Mouse (Mus musculus): ENCODE measurements at regions not wholly inside any gene's neighbourhood (a gene's known extent, or its start where the extent isn't known, plus 50 kb on each side); places are given as distances from the start of the nearest gene placed in this dataset.

DNA sequence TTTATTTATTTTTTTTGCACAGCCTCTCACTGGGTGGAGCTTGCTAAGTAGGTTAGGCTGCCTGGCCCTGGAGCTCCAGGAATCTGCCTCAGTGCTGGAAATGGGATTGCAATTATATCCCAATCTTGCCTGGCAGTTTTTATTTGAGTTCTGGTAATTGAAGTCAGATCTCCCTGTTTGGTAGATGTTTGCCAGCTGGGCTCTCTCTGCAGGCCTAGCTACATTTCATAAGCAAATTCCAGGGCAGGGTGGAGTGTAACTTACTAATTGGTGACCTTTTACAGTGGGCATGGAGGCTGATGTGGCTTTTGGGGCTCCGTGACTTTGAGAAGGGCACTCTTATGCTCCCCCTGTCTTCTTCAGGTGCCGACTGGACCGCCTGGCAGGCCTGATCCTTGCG lies 252.6 kb upstream of the Stt3b start:
- H3K9ac ChIP-seq = no peak overlapping the region
- H3K4me2 ChIP-seq (ENCODE audit: low read depth) = no peak overlapping the region
- H3K27me3 ChIP-seq (ENCODE audit: insufficient read depth, low read length) = no peaks in the 10 kb centered on the region
- H3K36me3 ChIP-seq (ENCODE audit: insufficient read depth) = no peaks in the 10 kb centered on the region
- H3K4me1 ChIP-seq (ENCODE audit: insufficient read depth) = no peaks in the 10 kb centered on the region
- 49% methylated on average over 4 of the region's 4 CpGs for WGBS
- DNase-seq (no peak), ATAC-seq (no peak)
- no peak overlapping the region for H3K4me3 ChIP-seq (ENCODE audit: low read depth, low read length)
- H3K27ac ChIP-seq (ENCODE audit: low read depth, low read length) = no peak overlapping the region
- TF ChIP-seq CTCF (IDR thresholded peaks at IDR 0.05; ENCODE audit: low read depth) = no peak
- no peaks in the 10 kb centered on the region for H3K9me3 ChIP-seq (ENCODE audit: low read length)

DNA sequence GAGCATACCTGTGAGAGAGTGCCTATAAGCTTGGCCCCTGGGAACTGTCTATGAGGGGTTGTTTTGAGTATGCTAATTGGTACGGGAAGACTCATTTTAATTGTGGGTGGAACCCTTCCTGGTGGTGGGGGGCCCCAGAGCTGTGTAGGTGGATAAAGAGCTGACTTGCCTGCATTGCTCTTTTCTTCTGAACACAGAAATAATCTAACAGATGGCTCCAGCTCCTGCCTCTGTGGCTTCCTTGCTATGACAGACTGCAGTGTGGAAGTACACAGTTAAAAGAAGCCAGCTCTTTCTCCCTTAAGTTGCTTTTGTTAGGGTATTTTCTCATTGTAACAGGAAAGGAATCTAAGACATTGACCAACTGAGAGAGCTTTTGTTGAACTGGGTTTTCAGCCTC lies 254.1 kb upstream of the Stt3b start:
- DNase-seq = no peak
- WGBS = 26% methylated on average over 1 of the region's 1 CpGs
- no peak for ATAC-seq

GRCm38 (mm10) chr9:115568693-115569334 lies 258.6 kb upstream of the Stt3b start:
- 80% methylated on average over 7 of the region's 7 CpGs for WGBS
- H3K4me2 ChIP-seq (ENCODE audit: low read depth) = no peak overlapping the region
- no peaks in the 10 kb centered on the region for H3K36me3 ChIP-seq (ENCODE audit: insufficient read depth)
- no peak overlapping the region for H3K4me3 ChIP-seq (ENCODE audit: low read depth, low read length)
- H3K9ac ChIP-seq = no peak overlapping the region
- H3K27me3 ChIP-seq (ENCODE audit: insufficient read depth, low read length) = no peaks in the 10 kb centered on the region
- DNase-seq (peak; percentile 30), ATAC-seq (no peak; the same call in 1 of the 2 replicates)
- no peak overlapping the region for H3K27ac ChIP-seq (ENCODE audit: low read depth, low read length)
- H3K4me1 ChIP-seq (ENCODE audit: insufficient read depth) = no peaks in the 10 kb centered on the region
- H3K9me3 ChIP-seq (ENCODE audit: low read length) = no peaks in the 10 kb centered on the region
- no peak for TF ChIP-seq CTCF (IDR thresholded peaks at IDR 0.05; ENCODE audit: low read depth)

More for the DNA sequence above, 254.1 kb upstream of the Stt3b start:
- no peak overlapping the region for H3K9ac ChIP-seq
- H3K4me1 ChIP-seq (ENCODE audit: insufficient read depth) = no peaks in the 10 kb centered on the region
- no peaks in the 10 kb centered on the region for H3K9me3 ChIP-seq (ENCODE audit: low read length)
- no peaks in the 10 kb centered on the region for H3K36me3 ChIP-seq (ENCODE audit: insufficient read depth)
- H3K4me2 ChIP-seq (ENCODE audit: low read depth) = no peak overlapping the region
- no peaks in the 10 kb centered on the region for H3K27me3 ChIP-seq (ENCODE audit: insufficient read depth, low read length)
- H3K4me3 ChIP-seq (ENCODE audit: low read depth, low read length) = no peak overlapping the region
- no peak for TF ChIP-seq CTCF (IDR thresholded peaks at IDR 0.05; ENCODE audit: low read depth)
- H3K27ac ChIP-seq (ENCODE audit: low read depth, low read length) = no peak overlapping the region

DNA sequence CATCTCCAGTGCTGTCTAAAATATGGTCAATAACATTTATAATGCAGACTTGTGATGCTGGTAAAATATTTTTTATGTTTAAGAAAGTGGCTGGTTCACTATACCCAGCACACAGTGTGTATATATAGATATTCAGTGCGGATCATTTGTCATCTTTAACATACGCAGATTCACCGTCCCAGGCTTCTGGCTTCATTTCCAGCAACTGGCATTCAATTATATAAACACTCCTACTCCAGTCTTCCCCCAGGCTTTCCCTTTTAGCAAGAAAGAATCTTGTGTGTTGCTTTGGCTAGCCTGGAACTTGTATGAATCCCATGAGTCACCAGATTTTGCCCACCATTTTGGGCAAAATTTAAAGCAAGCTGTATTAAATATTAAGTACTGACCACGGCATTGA lies 260.8 kb upstream of the Stt3b start:
- no peak overlapping the region for H3K4me3 ChIP-seq (ENCODE audit: low read depth, low read length)
- no peak overlapping the region for H3K4me2 ChIP-seq (ENCODE audit: low read depth)
- H3K27me3 ChIP-seq (ENCODE audit: insufficient read depth, low read length) = no peaks in the 10 kb centered on the region
- no peaks in the 10 kb centered on the region for H3K36me3 ChIP-seq (ENCODE audit: insufficient read depth)
- H3K9ac ChIP-seq = no peak overlapping the region
- no peak overlapping the region for H3K27ac ChIP-seq (ENCODE audit: low read depth, low read length)
- no peaks in the 10 kb centered on the region for H3K9me3 ChIP-seq (ENCODE audit: low read length)
- WGBS = 82% methylated on average over 4 of the region's 4 CpGs
- ATAC-seq = no peak
- DNase-seq = no peak
- no peaks in the 10 kb centered on the region for H3K4me1 ChIP-seq (ENCODE audit: insufficient read depth)
- TF ChIP-seq CTCF (IDR thresholded peaks at IDR 0.05; ENCODE audit: low read depth) = no peak

GRCm38 (mm10) chr9:115581116-115581515 lies 270.9 kb upstream of the Stt3b start:
- 65% methylated on average over 3 of the region's 3 CpGs for WGBS
- Histone ChIP-seq H3K9me3 (ENCODE audit: low read length) (no peaks in the 10 kb centered on the region), H3K9ac (no peak overlapping the region), H3K4me3 (ENCODE audit: low read depth, low read length) (no peak overlapping the region), H3K4me1 (ENCODE audit: insufficient read depth) (no peaks in the 10 kb centered on the region), H3K27ac (ENCODE audit: low read depth, low read length) (no peak overlapping the region), H3K27me3 (ENCODE audit: insufficient read depth, low read length) (no peaks in the 10 kb centered on the region), H3K36me3 (ENCODE audit: insufficient read depth) (no peaks in the 10 kb centered on the region), H3K4me2 (ENCODE audit: low read depth) (no peak overlapping the region)
- DNase-seq = no peak
- ATAC-seq = no peak
- TF ChIP-seq CTCF (IDR thresholded peaks at IDR 0.05; ENCODE audit: low read depth) = no peak

DNA sequence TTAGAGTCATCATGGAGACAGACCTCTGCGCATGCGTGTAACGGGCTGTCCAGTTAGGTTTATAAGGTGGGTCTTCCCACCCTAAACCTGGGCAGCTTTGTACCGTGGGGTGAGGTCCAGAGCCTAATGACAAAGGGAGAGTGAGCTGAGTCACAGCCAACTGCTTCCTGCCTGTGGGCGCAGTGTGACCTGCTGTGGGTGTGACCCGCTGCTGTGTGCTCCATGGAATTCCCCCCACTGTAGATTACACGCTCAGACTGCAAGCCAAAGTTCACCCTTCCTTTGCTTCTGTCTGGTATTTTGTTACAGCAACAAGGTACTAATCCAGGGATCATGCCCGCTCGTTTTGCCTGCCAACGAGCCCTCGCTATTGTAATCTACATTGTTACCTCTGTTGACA lies 273.3 kb upstream of the Stt3b start:
- ATAC-seq = no peak
- WGBS = 88% methylated on average over 11 of the region's 11 CpGs

GRCm38 (mm10) chr9:115584874-115585273 lies 274.7 kb upstream of the Stt3b start:
- DNase-seq = no peak
- no peak overlapping the region for H3K4me3 ChIP-seq (ENCODE audit: low read depth, low read length)
- WGBS = 88% methylated on average over 7 of the region's 7 CpGs
- no peaks in the 10 kb centered on the region for H3K9me3 ChIP-seq (ENCODE audit: low read length)
- H3K27ac ChIP-seq (ENCODE audit: low read depth, low read length) = no peak overlapping the region
- no peak for ATAC-seq
- no peak for TF ChIP-seq CTCF (IDR thresholded peaks at IDR 0.05; ENCODE audit: low read depth)
- no peak overlapping the region for H3K4me2 ChIP-seq (ENCODE audit: low read depth)
- no peaks in the 10 kb centered on the region for H3K36me3 ChIP-seq (ENCODE audit: insufficient read depth)
- H3K9ac ChIP-seq = no peak overlapping the region
- no peaks in the 10 kb centered on the region for H3K4me1 ChIP-seq (ENCODE audit: insufficient read depth)
- no peaks in the 10 kb centered on the region for H3K27me3 ChIP-seq (ENCODE audit: insufficient read depth, low read length)

More for the DNA sequence above, 273.3 kb upstream of the Stt3b start:
- H3K4me1 ChIP-seq (ENCODE audit: insufficient read depth) = no peaks in the 10 kb centered on the region
- H3K4me3 ChIP-seq (ENCODE audit: low read depth, low read length) = no peak overlapping the region
- H3K27me3 ChIP-seq (ENCODE audit: insufficient read depth, low read length) = no peaks in the 10 kb centered on the region
- no peak for TF ChIP-seq CTCF (IDR thresholded peaks at IDR 0.05; ENCODE audit: low read depth)
- H3K27ac ChIP-seq (ENCODE audit: low read depth, low read length) = no peak overlapping the region
- no peaks in the 10 kb centered on the region for H3K36me3 ChIP-seq (ENCODE audit: insufficient read depth)
- H3K4me2 ChIP-seq (ENCODE audit: low read depth) = no peak overlapping the region
- no peak for DNase-seq
- no peak overlapping the region for H3K9ac ChIP-seq
- no peaks in the 10 kb centered on the region for H3K9me3 ChIP-seq (ENCODE audit: low read length)
